Mouse (Mus musculus) frontal cortex, postnatal 25 days (tissue): ENCODE results near the gene Hnrnpf.
A peak's percentile ranks its signal among the peaks of the same experiment; 100 is the strongest.
"Not testable (repeated sequence)": the region's sequence is repeated elsewhere in the genome, so short reads cannot be mapped to it uniquely, and the experiment has no call there.

Source experiments
- DNase-seq, 2 experiments: peaks; one replicate each; pipeline ENCODE4 v3.0.0; 2022; ENCODE audit warnings: low spot score in 2 of 2

Gene Hnrnpf

GRCm38 (mm10) chr6:117900126-117901080 is at the start of gene Hnrnpf:
TSS of gene Hnrnpf (plus strand) at chr6:117900324.
- no peak for DNase-seq

GRCm38 (mm10) chr6:117851747-117852146 is 48.4 kb upstream of the Hnrnpf start:
- no peak for DNase-seq

- no peak for DNase-seq
Measured at GRCm38 (mm10) chr6:117857990-117858389, 42.1 kb upstream of the Hnrnpf start.

- no peak for DNase-seq
Measured at GRCm38 (mm10) chr6:117861848-117862247, 38.3 kb upstream of the Hnrnpf start, which contains the start of gene Zfp239. TSS of gene Zfp239 (plus strand) at chr6:117862100.

GRCm38 (mm10) chr6:117862465-117862864 is 37.7 kb upstream of the Hnrnpf start:
- DNase-seq = no peak

GRCm38 (mm10) chr6:117862899-117863620 is 37.1 kb upstream of the Hnrnpf start:
- DNase-seq = peak; percentile 27 to 50

GRCm38 (mm10) chr6:117863751-117864150 is 36.4 kb upstream of the Hnrnpf start:
- no peak for DNase-seq

- no peak for DNase-seq
Measured at GRCm38 (mm10) chr6:117868187-117868586, 31.9 kb upstream of the Hnrnpf start.

- no peak for DNase-seq
Measured at GRCm38 (mm10) chr6:117871034-117871433, 29.1 kb upstream of the Hnrnpf start.

GRCm38 (mm10) chr6:117873450-117873849 is 26.7 kb upstream of the Hnrnpf start:
- DNase-seq = not testable (repeated sequence)

- DNase-seq = no peak
Measured at GRCm38 (mm10) chr6:117874621-117875281, 25.4 kb upstream of the Hnrnpf start.

- DNase-seq = peak in 1 of 2 experiments; percentile 9
Measured at GRCm38 (mm10) chr6:117878700-117879407, 21.3 kb upstream of the Hnrnpf start.

- DNase-seq = peak; percentile 99 to 100
Measured at GRCm38 (mm10) chr6:117879408-117880115, 20.6 kb upstream of the Hnrnpf start.

- no peak for DNase-seq
Measured at GRCm38 (mm10) chr6:117880394-117880838, 19.7 kb upstream of the Hnrnpf start.

- DNase-seq = no peak
Measured at GRCm38 (mm10) chr6:117881229-117881628, 18.9 kb upstream of the Hnrnpf start.

GRCm38 (mm10) chr6:117881997-117882396 is 18.1 kb upstream of the Hnrnpf start:
- DNase-seq = no peak

- no peak for DNase-seq
Measured at GRCm38 (mm10) chr6:117885943-117886342, 14.2 kb upstream of the Hnrnpf start.

GRCm38 (mm10) chr6:117888032-117888431 is 12.1 kb upstream of the Hnrnpf start:
- DNase-seq = no peak

GRCm38 (mm10) chr6:117888642-117889096 is 11.5 kb upstream of the Hnrnpf start:
- no peak for DNase-seq

- no peak for DNase-seq
Measured at GRCm38 (mm10) chr6:117890257-117890656, 9.9 kb upstream of the Hnrnpf start.
